Mouse (Mus musculus) lung, adult 2 months (tissue): ENCODE data around the gene 9330182L06Rik. TPM values are rescaled to one million over a fixed set of nuclear protein-coding genes. Genes with fewer than 3 reads are reported as not detected.

Experiments
- DNase-seq: peaks from one replicate; pipeline ENCODE4 v3.0.0; 2022
- H3K4me1 ChIP-seq: fragments of 200-500 bp; 2 replicates; pipeline ENCODE4 v1.6.1; 2011; ENCODE audit warnings: low read length; ENCODE audit not compliant: control insufficient read depth, insufficient read depth
- H3K4me3 ChIP-seq: fragments of 200-500 bp; replicated peaks from 2 replicates; pipeline ENCODE3; 2011; ENCODE audit warnings: low read depth, mild to moderate bottlenecking, control low read depth, low read length; ENCODE audit errors: extremely low read depth
- CTCF ChIP-seq: fragments of 200-500 bp; IDR thresholded peaks from 2 replicates; pipeline ENCODE4 v1.5.1; 2011; ENCODE audit warnings: mild to moderate bottlenecking, low read length, control low read depth; ENCODE audit not compliant: insufficient read depth
- POLR2A ChIP-seq: fragments of 200-500 bp; IDR thresholded peaks from 2 replicates; pipeline ENCODE4 v1.6.1; 2011; ENCODE audit warnings: low read depth, mild to moderate bottlenecking, control low read depth, low read length, borderline replicate concordance; ENCODE audit errors: extremely low read depth
- WGBS: fragments of 180-500 bp; shearing (Covaris S2); methylation state at CpG from one replicate; pipeline ENCODE4 v1.1.7; 2018; 5-methylcytosine and 5-hydroxymethylcytosine counted together
- polyA plus RNA-seq: library from polyadenylated mRNA; depleted of rRNA; stranded (reverse); fragments of >200 nt; gene quantifications from 2 replicates; pipeline ENCODE4 v1.2.3, GENCODE M21; 2012

Gene 9330182L06Rik
- polyA plus RNA-seq, 1 experiment: 2.4 TPM

GRCm38 (mm10) chr5:9417802-9418201 lies 151.9 kb downstream of the 9330182L06Rik start:
- WGBS: 90% methylated on average over 9 of the region's 9 CpGs
- Histone ChIP-seq H3K4me1 (no peaks in the 10 kb centered on the region), H3K4me3 (no peak overlapping the region)
- DNase-seq: no peak
- no peak for TF ChIP-seq POLR2A
- no peak for TF ChIP-seq CTCF

- Histone ChIP-seq H3K4me1 (no peaks in the 10 kb centered on the region), H3K4me3 (no peak overlapping the region)
- DNase-seq: no peak
- no peak for TF ChIP-seq CTCF
- TF ChIP-seq POLR2A: no peak
- WGBS: 48% methylated on average over 1 of the region's 1 CpGs
Measured at GRCm38 (mm10) chr5:9419964-9420363, 154.0 kb downstream of the 9330182L06Rik start.

GRCm38 (mm10) chr5:9424464-9424863 lies 158.5 kb downstream of the 9330182L06Rik start:
- TF ChIP-seq CTCF (no peak), POLR2A (no peak)
- H3K4me1 ChIP-seq: no peaks in the 10 kb centered on the region
- no peak for DNase-seq
- 50% methylated on average over 2 of the region's 2 CpGs for WGBS
- H3K4me3 ChIP-seq: no peak overlapping the region

GRCm38 (mm10) chr5:9427165-9427564 lies 161.2 kb downstream of the 9330182L06Rik start:
- no peak for TF ChIP-seq CTCF
- TF ChIP-seq POLR2A: no peak
- 52% methylated on average over 2 of the region's 2 CpGs for WGBS
- no peaks in the 10 kb centered on the region for H3K4me1 ChIP-seq
- DNase-seq: no peak
- no peak overlapping the region for H3K4me3 ChIP-seq

- TF ChIP-seq CTCF: peak; percentile 30; the same call in 1 of the 2 replicates
- no peak for TF ChIP-seq POLR2A
- WGBS: 46% methylated on average over 10 of the region's 10 CpGs
- H3K4me1 ChIP-seq: no peaks in the 10 kb centered on the region
- no peak overlapping the region for H3K4me3 ChIP-seq
- peak; percentile 12 for DNase-seq
Measured at GRCm38 (mm10) chr5:9427581-9428241, 161.8 kb downstream of the 9330182L06Rik start.

GRCm38 (mm10) chr5:9428728-9429127 lies 162.8 kb downstream of the 9330182L06Rik start:
- no peaks in the 10 kb centered on the region for H3K4me1 ChIP-seq
- no peak for DNase-seq
- 47% methylated on average over 3 of the region's 3 CpGs for WGBS
- no peak for TF ChIP-seq POLR2A
- no peak for TF ChIP-seq CTCF
- no peak overlapping the region for H3K4me3 ChIP-seq

GRCm38 (mm10) chr5:9446146-9446545 lies 180.2 kb downstream of the 9330182L06Rik start:
- TF ChIP-seq CTCF: no peak
- TF ChIP-seq POLR2A: no peak
- no peak for DNase-seq
- Histone ChIP-seq H3K4me1 (no peaks in the 10 kb centered on the region), H3K4me3 (no peak overlapping the region)
- 9% methylated on average over 1 of the region's 1 CpGs for WGBS

GRCm38 (mm10) chr5:9448931-9449330 lies 183.0 kb downstream of the 9330182L06Rik start:
- 79% methylated on average over 6 of the region's 6 CpGs for WGBS

GRCm38 (mm10) chr5:9449570-9449969 lies 183.7 kb downstream of the 9330182L06Rik start:
- WGBS: 70% methylated on average over 5 of the region's 5 CpGs
- no peak for TF ChIP-seq CTCF
- TF ChIP-seq POLR2A: no peak
- DNase-seq: no peak
- Histone ChIP-seq H3K4me1 (no peaks in the 10 kb centered on the region), H3K4me3 (no peak overlapping the region)

More at GRCm38 (mm10) chr5:9448931-9449330, 183.0 kb downstream of the 9330182L06Rik start:
- Histone ChIP-seq H3K4me3 (no peak overlapping the region), H3K4me1 (no peaks in the 10 kb centered on the region)
- no peak for DNase-seq
- TF ChIP-seq CTCF: no peak
- no peak for TF ChIP-seq POLR2A

- no peak for TF ChIP-seq POLR2A
- no peak for TF ChIP-seq CTCF
- 86% methylated on average over 2 of the region's 2 CpGs for WGBS
- H3K4me1 ChIP-seq: no peaks in the 10 kb centered on the region
- H3K4me3 ChIP-seq: no peak overlapping the region
- no peak for DNase-seq
Measured at GRCm38 (mm10) chr5:9453298-9453697, 187.4 kb downstream of the 9330182L06Rik start.

GRCm38 (mm10) chr5:9477587-9477986 lies 211.7 kb downstream of the 9330182L06Rik start:
- Histone ChIP-seq H3K4me3 (no peak overlapping the region), H3K4me1 (no peaks in the 10 kb centered on the region)
- 66% methylated on average over 3 of the region's 3 CpGs for WGBS
- DNase-seq: no peak
- no peak for TF ChIP-seq POLR2A
- no peak for TF ChIP-seq CTCF
